Mouse (Mus musculus) liver, adult 2 months (tissue): Measurements from ENCODE around the gene Tsks. TPM values are rescaled to one million over a fixed set of nuclear protein-coding genes. Genes with fewer than 3 reads are reported as not detected.

Source experiments
- DNase-seq: peaks from one replicate; pipeline ENCODE4 v3.0.0-alpha.2; 2011; ENCODE audit warnings: low read depth, low spot score; ENCODE audit errors: extremely low read depth
- H3K27ac ChIP-seq: fragments of 200-500 bp; replicated peaks from 2 replicates; pipeline ENCODE4 v1.5.1; 2012; ENCODE audit warnings: low read depth, mild to moderate bottlenecking, control low read depth, inconsistent platforms, low read length; ENCODE audit not compliant: insufficient read depth
- H3K27me3 ChIP-seq: fragments of 200-500 bp; 2 replicates; pipeline ENCODE4 v1.6.1; 2012; ENCODE audit warnings: mild to moderate bottlenecking, moderate library complexity, low read length, inconsistent platforms; ENCODE audit not compliant: control insufficient read depth, insufficient read depth
- H3K36me3 ChIP-seq: fragments of 200-500 bp; 2 replicates; pipeline ENCODE4 v1.6.1; 2012; ENCODE audit warnings: low read length, inconsistent platforms; ENCODE audit not compliant: control insufficient read depth, insufficient read depth
- H3K4me1 ChIP-seq: fragments of 200-500 bp; 2 replicates; pipeline ENCODE4 v1.6.1; 2011; ENCODE audit warnings: low read length; ENCODE audit not compliant: control insufficient read depth, insufficient read depth
- H3K4me3 ChIP-seq: fragments of 200-500 bp; 2 replicates; pipeline ENCODE4 v1.5.1; 2011; ENCODE audit warnings: low read depth, mild to moderate bottlenecking, control low read depth, low read length, moderate library complexity; ENCODE audit not compliant: insufficient read depth
- H3K79me2 ChIP-seq: fragments of 200-500 bp; 2 replicates; pipeline ENCODE4 v1.6.1; 2012; ENCODE audit warnings: inconsistent platforms, mild to moderate bottlenecking, low read length, moderate library complexity; ENCODE audit not compliant: control insufficient read depth, insufficient read depth
- H3K9ac ChIP-seq: fragments of 200-500 bp; 2 replicates; pipeline ENCODE4 v1.6.1; 2012; ENCODE audit warnings: low read depth, mild to moderate bottlenecking, control low read depth, inconsistent platforms, low read length
- CTCF ChIP-seq: fragments of 200-500 bp; IDR thresholded peaks from 2 replicates; pipeline ENCODE4 v1.5.1; 2011; ENCODE audit warnings: low read depth, low read length, control low read depth
- POLR2A ChIP-seq: fragments of 200-500 bp; IDR thresholded peaks from 2 replicates; pipeline ENCODE4 v1.6.1; 2011; ENCODE audit warnings: low read length, control low read depth; ENCODE audit not compliant: insufficient read depth; ENCODE audit errors: extremely low read depth
- WGBS: fragments of 180-500 bp; shearing (Covaris S2); methylation state at CpG from one replicate; pipeline ENCODE4 v1.1.7; 2018; 5-methylcytosine and 5-hydroxymethylcytosine counted together
- polyA plus RNA-seq: library from polyadenylated mRNA; depleted of rRNA; stranded (reverse); fragments of >200 nt; gene quantifications from 2 replicates; pipeline ENCODE4 v1.2.3, GENCODE M21; 2012
- total RNA-seq: library from RNA; depleted of rRNA; stranded (reverse); fragments of >200 nt; gene quantifications from 2 replicates; pipeline ENCODE4 v1.2.3, GENCODE M21; 2014

Tsks gene
- total and polyA plus RNA-seq, 2 experiments = 0.20 TPM; not detected in 1

DNA sequence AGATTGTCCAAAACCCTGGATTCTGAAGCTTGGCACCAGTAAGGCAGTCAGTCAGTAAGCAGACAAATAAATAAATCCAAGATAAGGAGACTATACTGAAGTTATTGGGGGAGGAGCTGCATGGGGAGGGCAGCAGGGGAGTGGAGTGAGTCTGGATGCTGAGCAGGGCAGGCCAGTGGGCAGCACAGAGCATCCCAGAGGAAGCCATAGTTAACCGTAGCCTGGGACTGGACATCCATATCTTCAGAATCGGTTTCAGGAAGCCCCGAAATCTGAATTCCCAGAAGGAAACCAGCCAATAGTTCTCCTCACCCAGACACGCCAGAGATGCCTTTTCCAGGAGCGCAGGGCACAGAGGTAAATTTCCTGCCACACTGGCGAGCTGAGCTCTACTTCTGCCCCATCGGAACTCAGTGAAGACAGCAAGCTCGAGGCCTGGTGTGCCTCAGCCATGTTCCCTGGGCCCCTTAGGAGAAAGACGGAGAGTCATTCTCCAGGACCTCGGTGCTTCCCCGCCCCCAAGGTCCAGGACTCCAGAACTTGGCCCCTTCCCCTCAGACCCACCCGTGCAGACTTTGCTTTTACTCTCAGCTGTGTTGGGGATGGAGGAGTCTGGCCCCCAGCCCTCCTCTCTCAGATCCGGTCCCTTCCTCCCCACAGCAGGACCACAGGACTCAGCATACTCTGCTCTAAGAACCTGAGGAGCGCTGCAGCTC is 30.6 kb downstream of the Tsks start:
- no peaks in the 10 kb centered on the region for H3K79me2 ChIP-seq
- H3K9ac ChIP-seq = no peak overlapping the region
- 58% methylated on average over 14 of the region's 14 CpGs for WGBS
- no peak for DNase-seq
- H3K27ac ChIP-seq = no peak overlapping the region
- no peak overlapping the region for H3K4me3 ChIP-seq
- TF ChIP-seq CTCF = no peak
- no peak for TF ChIP-seq POLR2A
- no peaks in the 10 kb centered on the region for H3K27me3 ChIP-seq
- no peaks in the 10 kb centered on the region for H3K4me1 ChIP-seq
- no peaks in the 10 kb centered on the region for H3K36me3 ChIP-seq

DNA sequence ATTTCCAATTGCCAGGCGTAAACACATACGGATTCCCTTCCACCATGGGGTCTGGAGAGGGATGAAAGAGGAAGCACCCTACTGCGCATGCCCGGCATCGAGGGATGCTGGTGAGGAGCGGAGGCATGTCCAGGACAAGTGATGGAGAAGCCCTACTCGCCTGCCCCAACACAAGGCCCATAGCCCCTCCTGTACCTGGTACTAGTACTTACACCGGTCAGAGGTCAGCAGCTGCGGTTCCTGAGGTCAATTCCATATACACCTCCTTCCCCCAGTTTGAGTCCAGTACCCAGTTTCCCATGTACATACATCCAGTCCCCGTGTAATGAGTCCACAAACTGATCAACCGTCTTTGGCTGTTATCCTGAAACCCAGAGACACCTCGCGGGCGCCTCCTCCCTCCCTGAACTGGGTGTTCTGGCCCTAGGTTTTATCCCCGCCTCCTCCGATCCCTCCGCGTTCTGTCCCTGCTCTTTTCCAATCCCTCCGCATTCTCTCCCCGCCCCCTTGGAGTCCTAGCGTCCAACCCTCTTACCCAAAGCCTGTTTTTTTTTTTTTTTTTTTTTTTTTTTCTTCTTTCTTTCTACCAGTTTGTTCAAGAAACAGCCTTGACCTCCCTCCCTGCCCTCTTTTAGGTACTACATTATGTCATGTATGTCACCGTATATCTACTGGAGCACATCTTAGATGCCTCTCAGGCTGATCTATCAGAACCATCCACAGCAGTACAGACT is 31.5 kb downstream of the Tsks start, which contains the start of gene Cpt1c:
TSS of gene Cpt1c (minus strand) at position 469 of the 734 bp plus-strand sequence.
- Histone ChIP-seq H3K4me1 (no peaks in the 10 kb centered on the region), H3K79me2 (no peaks in the 10 kb centered on the region), H3K36me3 (no peaks in the 10 kb centered on the region), H3K4me3 (peak within 1 kb of the TSS; percentile 15; the same call in 1 of the 2 replicates), H3K27ac (no peak within 1 kb of the TSS), H3K9ac (no peak within 1 kb of the TSS), H3K27me3 (no peaks in the 10 kb centered on the region)
- WGBS = 10% methylated on average over 22 of the region's 22 CpGs
- TF ChIP-seq POLR2A = no peak
- TF ChIP-seq CTCF = no peak
- peak; percentile 40 for DNase-seq

DNA sequence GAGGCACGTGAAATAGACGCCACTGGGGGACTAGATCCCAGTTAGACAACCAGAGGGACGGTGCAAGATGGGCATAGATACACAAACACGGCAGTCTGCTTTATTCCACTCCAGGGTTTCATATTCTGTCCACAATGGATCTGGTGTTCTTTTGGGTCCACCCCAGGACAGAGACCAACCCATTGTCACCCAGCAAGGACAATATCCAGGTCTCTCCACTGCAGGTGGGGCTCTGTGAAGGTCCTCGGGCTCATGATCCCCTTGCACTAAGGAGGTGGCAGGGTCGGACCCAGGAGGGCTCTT is 32.1 kb downstream of the Tsks start:
- H3K36me3 ChIP-seq = no peaks in the 10 kb centered on the region
- no peak overlapping the region for H3K9ac ChIP-seq
- 47% methylated on average over 6 of the region's 6 CpGs for WGBS
- no peaks in the 10 kb centered on the region for H3K79me2 ChIP-seq
- no peak overlapping the region for H3K27ac ChIP-seq
- no peak for TF ChIP-seq CTCF
- TF ChIP-seq POLR2A = no peak
- H3K4me1 ChIP-seq = no peaks in the 10 kb centered on the region
- no peaks in the 10 kb centered on the region for H3K27me3 ChIP-seq
- DNase-seq = no peak
- no peak overlapping the region for H3K4me3 ChIP-seq

DNA sequence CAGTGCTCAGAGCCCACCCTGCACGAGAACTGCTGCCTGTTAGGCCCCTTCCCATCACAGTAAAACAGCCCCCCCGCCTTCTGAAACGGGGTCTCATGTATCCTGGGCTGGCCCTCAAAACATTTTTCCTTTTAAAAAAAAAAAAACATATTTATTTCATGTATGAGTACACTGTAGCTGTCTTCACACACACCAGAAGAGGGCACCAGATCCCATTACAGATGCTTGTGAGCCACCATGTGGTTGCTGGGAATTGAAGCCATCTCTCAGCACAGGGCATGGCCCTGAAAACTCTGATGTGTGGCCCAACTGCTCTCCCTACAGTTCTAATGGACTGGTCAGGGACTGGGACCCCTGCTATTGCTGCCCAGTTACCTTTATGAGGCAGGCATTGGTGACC is 35.3 kb downstream of the Tsks start:
- no peak overlapping the region for H3K9ac ChIP-seq
- 88% methylated on average over 3 of the region's 3 CpGs for WGBS
- H3K4me1 ChIP-seq = no peaks in the 10 kb centered on the region
- H3K27me3 ChIP-seq = no peaks in the 10 kb centered on the region
- no peak overlapping the region for H3K27ac ChIP-seq
- no peak overlapping the region for H3K4me3 ChIP-seq
- no peaks in the 10 kb centered on the region for H3K79me2 ChIP-seq
- TF ChIP-seq POLR2A (no peak), CTCF (no peak)
- H3K36me3 ChIP-seq = peaks cover 4% of the 10 kb centered on the region; the same call in 1 of the 2 replicates
- DNase-seq = no peak

DNA sequence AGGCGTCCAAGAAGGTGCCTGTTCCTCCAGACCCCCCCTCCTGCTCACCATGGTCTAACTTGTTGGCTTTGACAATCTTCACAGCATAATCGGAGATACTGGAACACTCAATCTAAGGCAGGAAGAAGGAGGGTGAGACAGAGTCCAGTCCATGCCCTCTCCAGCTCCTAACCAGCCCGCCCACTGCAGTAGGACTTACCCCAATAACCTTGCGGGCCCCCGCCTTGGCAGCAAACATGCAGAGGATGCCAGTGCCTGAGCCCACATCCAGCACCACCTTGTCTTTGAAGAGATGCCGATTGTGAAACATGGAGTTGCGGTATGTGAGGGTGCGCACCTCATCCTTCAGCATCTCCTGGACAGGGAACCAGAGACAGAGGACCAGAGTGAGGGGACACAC is 38.5 kb downstream of the Tsks start:
- Histone ChIP-seq H3K36me3 (peaks cover 4% of the 10 kb centered on the region; the same call in 1 of the 2 replicates), H3K4me1 (no peaks in the 10 kb centered on the region), H3K27ac (no peak overlapping the region), H3K4me3 (no peak overlapping the region), H3K9ac (no peak overlapping the region), H3K27me3 (no peaks in the 10 kb centered on the region), H3K79me2 (peaks cover 2% of the 10 kb centered on the region; the same call in 1 of the 2 replicates)
- no peak for TF ChIP-seq POLR2A
- no peak for TF ChIP-seq CTCF
- WGBS = 93% methylated on average over 8 of the region's 8 CpGs
- DNase-seq = no peak

DNA sequence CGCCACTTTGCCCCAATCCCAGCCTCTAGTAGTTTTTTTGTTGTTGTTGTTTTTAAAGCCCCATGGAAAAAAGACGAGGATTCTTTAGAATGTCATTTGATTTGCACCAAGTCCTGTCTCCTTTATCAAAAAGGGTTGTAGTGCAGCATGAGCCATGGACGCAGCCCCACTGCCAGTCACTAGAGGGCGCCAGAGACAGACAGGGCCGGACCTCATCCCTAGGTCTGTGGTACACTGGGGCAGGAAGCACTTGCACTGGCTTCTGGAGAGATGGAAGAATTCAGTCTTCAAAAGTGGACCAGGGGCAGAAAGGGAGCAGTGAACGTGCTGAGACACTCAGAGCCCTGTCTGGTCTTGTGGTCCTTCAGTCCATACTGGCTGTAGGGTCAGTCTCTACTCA is 40.1 kb downstream of the Tsks start:
- 28% methylated on average over 6 of the region's 6 CpGs for WGBS
- peaks cover 4% of the 10 kb centered on the region; the same call in 1 of the 2 replicates for H3K36me3 ChIP-seq
- peaks cover 6% of the 10 kb centered on the region for H3K4me1 ChIP-seq
- H3K9ac ChIP-seq = no peak overlapping the region
- H3K27me3 ChIP-seq = no peaks in the 10 kb centered on the region
- TF ChIP-seq CTCF = peak; percentile 98
- no peak for TF ChIP-seq POLR2A
- H3K79me2 ChIP-seq = peaks cover 2% of the 10 kb centered on the region; the same call in 1 of the 2 replicates
- no peak overlapping the region for H3K27ac ChIP-seq
- peak; percentile 47 for DNase-seq
- no peak overlapping the region for H3K4me3 ChIP-seq
